Mouse (Mus musculus) cerebral cortex, adult 2 months (tissue): ENCODE data around the gene 4933409G03Rik.

Experiments
- WGBS: fragments of 180-500 bp; shearing (Covaris S2); methylation state at CpG from one replicate; pipeline ENCODE4 v1.1.7; 2018; 5-methylcytosine and 5-hydroxymethylcytosine counted together

Gene 4933409G03Rik

GRCm38 (mm10) chr2:68582113-68582512 is at the start of gene 4933409G03Rik:
TSS of gene 4933409G03Rik (plus strand) at chr2:68582413.
- 88% methylated on average over 5 of the region's 5 CpGs for WGBS

GRCm38 (mm10) chr2:68544190-68544589 is 38.0 kb upstream of the 4933409G03Rik start:
- WGBS: 74% methylated on average over 2 of the region's 2 CpGs

GRCm38 (mm10) chr2:68560821-68561220 is 21.4 kb upstream of the 4933409G03Rik start:
- WGBS: 34% methylated on average over 4 of the region's 4 CpGs

- WGBS: 8% methylated on average over 3 of the region's 3 CpGs
Measured at GRCm38 (mm10) chr2:68563331-68563730, 18.9 kb upstream of the 4933409G03Rik start.

- 54% methylated on average over 15 of the region's 15 CpGs for WGBS
Measured at GRCm38 (mm10) chr2:68568361-68568760, 13.9 kb upstream of the 4933409G03Rik start.

- 32% methylated on average over 4 of the region's 4 CpGs for WGBS
Measured at GRCm38 (mm10) chr2:68572340-68572739, 9.9 kb upstream of the 4933409G03Rik start.

GRCm38 (mm10) chr2:68592765-68593164 is 10.6 kb downstream of the 4933409G03Rik start:
- WGBS: 66% methylated on average over 3 of the region's 3 CpGs

GRCm38 (mm10) chr2:68656186-68656585 is 74.0 kb downstream of the 4933409G03Rik start, which contains the start of gene 4932414N04Rik:
TSS of gene 4932414N04Rik (plus strand) at chr2:68656486.
- 86% methylated on average over 2 of the region's 5 CpGs for WGBS
